Mouse (Mus musculus) hindbrain, embryonic 11.5 days (tissue): Measurements from ENCODE around the gene Vav2. TPM values are rescaled to one million over a fixed set of nuclear protein-coding genes. Genes with fewer than 3 reads are reported as not detected.
A peak's percentile ranks its signal among the peaks of the same experiment; 100 is the strongest.

Source experiments
- ATAC-seq: fragments of 200-750 bp; cut with Nextera tagmentation; 2 replicates; pipeline ENCODE4 v1.8.0; 2017; ENCODE audit warnings: mild to moderate bottlenecking, moderate TSS enrichment, moderate library complexity; ENCODE audit not compliant: low FRiP score
- DNase-seq: peaks from one replicate; pipeline ENCODE4 v3.0.0-alpha.2; 2015; ENCODE audit warnings: low spot score
- H3K27ac ChIP-seq: fragments of 300-500 bp; sonication (generic); 2 replicates; pipeline ENCODE4 v1.5.1; 2014; ENCODE audit warnings: mild to moderate bottlenecking, low read depth, low read length
- H3K27me3 ChIP-seq: fragments of 300-500 bp; sonication (generic); 2 replicates; pipeline ENCODE4 v1.6.1; 2014; ENCODE audit warnings: mild to moderate bottlenecking, low read length, moderate library complexity, mixed read lengths; ENCODE audit not compliant: control insufficient read depth, insufficient read depth
- H3K36me3 ChIP-seq: fragments of 300-500 bp; sonication (generic); 2 replicates; pipeline ENCODE4 v1.6.1; 2014; ENCODE audit warnings: mild to moderate bottlenecking, low read length, moderate library complexity, mixed read lengths; ENCODE audit not compliant: control insufficient read depth, insufficient read depth
- H3K4me1 ChIP-seq: fragments of 300-500 bp; sonication (generic); replicated peaks from 2 replicates; pipeline ENCODE4 v1.6.1; 2014; ENCODE audit warnings: low read length, mixed read lengths; ENCODE audit not compliant: control insufficient read depth, insufficient read depth
- H3K4me2 ChIP-seq: fragments of 300-500 bp; sonication (generic); replicated peaks from 2 replicates; pipeline ENCODE4 v1.6.1; 2014; ENCODE audit warnings: mild to moderate bottlenecking, low read depth, low read length
- H3K4me3 ChIP-seq: fragments of 300-500 bp; sonication (generic); 2 replicates; pipeline ENCODE4 v1.5.1; 2014; ENCODE audit warnings: low read depth, low read length
- H3K9ac ChIP-seq: fragments of 300-500 bp; sonication (generic); 2 replicates; pipeline ENCODE4 v1.6.1; 2014; ENCODE audit warnings: low read depth, low read length
- H3K9me3 ChIP-seq: fragments of 300-500 bp; sonication (generic); 2 replicates; pipeline ENCODE4 v1.6.1; 2016; ENCODE audit warnings: low read length; ENCODE audit not compliant: control insufficient read depth
- WGBS: fragments of 180-500 bp; shearing (Covaris S2); extraction: QIAGEN DNeasy Blood & Tissue Kit; methylation state at CpG from one replicate; pipeline ENCODE4 v1.1.7; 2014; 5-methylcytosine and 5-hydroxymethylcytosine counted together
- polyA plus RNA-seq: library from polyadenylated mRNA; unstranded; fragments of >200 nt; fragmentation: Nextera tagmentation; extraction: Ambion mirVana; gene quantifications from 2 replicates; pipeline ENCODE4 v1.2.1, GENCODE M21; 2014

Gene Vav2
- polyA plus RNA-seq, 1 experiment from 2014 or later, result 12.9 TPM

DNA sequence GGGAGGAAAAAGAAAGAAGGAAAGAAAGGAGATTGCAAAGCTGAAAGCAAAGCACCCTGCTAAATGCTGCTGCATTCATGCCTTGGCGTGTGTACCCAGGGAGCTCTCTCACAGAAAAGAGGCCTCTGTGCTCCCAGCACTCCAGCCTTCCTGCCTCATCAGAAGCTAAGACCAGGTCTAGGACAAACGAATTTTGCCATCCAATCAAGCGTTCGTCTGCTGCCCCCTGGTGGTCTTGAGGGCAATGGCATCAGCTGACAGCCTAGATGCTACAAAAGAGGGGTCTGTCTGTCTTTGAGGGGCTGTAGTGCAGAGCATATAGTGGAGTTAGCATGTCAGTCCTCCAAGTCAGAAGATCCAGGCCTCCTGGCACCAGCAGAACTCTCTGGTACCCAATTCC is 1.2 kb upstream of the Vav2 start:
- H3K4me2 ChIP-seq, result no peak overlapping the region
- H3K4me1 ChIP-seq, result peaks cover 10% of the 10 kb centered on the region; the same call in 1 of the 2 replicates
- no peaks in the 10 kb centered on the region for H3K9me3 ChIP-seq
- DNase-seq (peak; percentile 95), ATAC-seq (0 out of 2 replicates have a peak, but pooled peaks have one; percentile 20)
- no peaks in the 10 kb centered on the region for H3K36me3 ChIP-seq
- H3K9ac ChIP-seq, result no peak overlapping the region
- 0 out of 2 replicates have a peak overlapping the region, but pooled peaks have one; percentile 6 for H3K27ac ChIP-seq
- no peak overlapping the region for H3K4me3 ChIP-seq
- 0% methylated on average over 4 of the region's 4 CpGs for WGBS
- no peaks in the 10 kb centered on the region for H3K27me3 ChIP-seq

DNA sequence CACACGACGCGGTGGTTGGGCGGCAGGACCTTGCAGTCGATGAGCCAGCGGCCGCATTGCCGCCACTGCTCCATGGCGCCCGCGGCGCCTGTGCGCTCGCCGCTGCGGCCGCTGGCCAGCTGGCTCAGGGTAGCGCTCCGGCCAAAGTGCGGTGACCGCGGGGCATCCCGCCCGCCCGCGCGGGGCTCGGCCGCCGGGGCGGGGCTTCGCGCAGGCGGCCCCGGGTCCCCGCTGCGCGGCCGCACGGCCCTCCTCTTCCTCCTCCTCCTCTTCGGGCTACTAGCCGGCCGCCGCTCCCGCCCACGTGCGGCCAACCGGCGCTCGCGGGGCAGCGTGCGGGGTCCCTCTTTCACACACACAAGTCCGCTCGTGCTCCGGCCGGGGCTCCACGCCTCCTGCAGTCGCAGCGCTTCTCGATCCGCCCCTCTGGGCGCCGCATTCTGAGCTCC is 403 bp downstream of the Vav2 start:
- ATAC-seq, result peak; percentile 47
- H3K4me1 ChIP-seq, result peaks cover 10% of the 10 kb centered on the region; the same call in 1 of the 2 replicates
- H3K36me3 ChIP-seq, result no peaks in the 10 kb centered on the region
- H3K4me3 ChIP-seq, result peak overlapping the region; percentile 93
- under 1% methylated on average over 59 of the region's 64 CpGs for WGBS
- no peaks in the 10 kb centered on the region for H3K27me3 ChIP-seq
- H3K27ac ChIP-seq, result peak overlapping the region; percentile 92
- peak overlapping the region; percentile 96 for H3K4me2 ChIP-seq
- H3K9ac ChIP-seq, result peak overlapping the region; percentile 98
- DNase-seq, result no peak
- no peaks in the 10 kb centered on the region for H3K9me3 ChIP-seq

DNA sequence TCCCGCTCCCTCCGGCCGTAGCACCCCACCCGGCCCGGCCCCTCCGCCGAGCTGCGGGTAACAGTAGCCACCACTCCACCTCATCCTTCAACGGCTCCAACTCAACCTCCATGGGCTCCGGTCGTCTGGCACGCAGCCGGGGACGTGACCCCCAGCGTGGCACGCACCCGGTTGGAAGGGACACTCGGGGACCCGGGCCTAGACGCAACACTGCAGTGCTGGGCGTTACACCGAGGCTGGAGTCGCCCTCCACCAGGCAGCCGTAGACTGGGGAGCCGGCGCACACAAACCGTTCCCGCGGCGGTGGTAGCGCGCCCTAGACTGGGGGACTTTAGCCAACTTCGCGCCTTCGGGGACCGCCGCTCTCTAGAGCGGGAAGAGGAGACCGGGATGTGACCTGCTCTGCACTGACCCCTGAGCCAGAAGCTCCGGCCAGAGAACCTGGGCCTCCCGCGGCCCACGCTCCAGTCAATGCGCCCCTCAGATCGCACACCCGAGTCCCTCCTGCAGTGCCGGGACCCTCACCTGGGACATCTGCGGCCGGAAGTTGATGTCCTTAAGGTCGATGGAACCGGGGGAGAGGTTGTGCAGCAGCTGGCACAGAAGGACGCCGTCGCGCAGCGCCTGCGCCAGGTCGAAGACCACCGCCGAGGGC is 955 bp downstream of the Vav2 start:
- under 1% methylated on average over 55 of the region's 60 CpGs for WGBS

DNA sequence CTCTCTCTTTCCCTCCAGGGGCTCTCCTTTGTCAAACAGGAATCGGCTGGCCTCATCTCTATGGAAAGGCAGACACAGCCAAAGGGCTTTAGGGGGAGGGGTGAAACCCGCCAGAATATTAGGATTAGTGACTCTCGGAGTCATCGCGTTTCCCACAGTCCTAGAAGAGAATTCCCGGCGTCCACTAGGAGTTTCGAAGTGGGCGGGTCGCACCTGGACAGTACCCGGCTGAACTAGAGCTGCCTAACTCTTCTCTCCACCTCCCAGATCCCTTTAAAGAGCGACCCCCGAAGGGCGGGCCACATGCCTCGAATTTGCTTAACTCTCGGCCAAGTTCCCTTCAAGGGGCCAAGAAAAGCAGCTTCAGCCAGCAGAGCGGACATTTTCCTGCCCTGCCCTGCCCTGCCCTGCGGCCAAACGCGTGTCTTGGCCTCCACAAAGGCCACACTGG is 1.6 kb downstream of the Vav2 start:
- Histone ChIP-seq H3K27me3 (no peaks in the 10 kb centered on the region), H3K4me2 (peak overlapping the region; percentile 96), H3K9me3 (no peaks in the 10 kb centered on the region), H3K9ac (peak overlapping the region; percentile 98), H3K4me1 (peaks cover 10% of the 10 kb centered on the region; the same call in 1 of the 2 replicates), H3K27ac (peak overlapping the region; percentile 92; the same call in 1 of the 2 replicates), H3K36me3 (no peaks in the 10 kb centered on the region), H3K4me3 (peak overlapping the region; percentile 93)
- ATAC-seq (0 out of 2 replicates have a peak, but pooled peaks have one; percentile 8), DNase-seq (peak; percentile 79)
- 0% methylated on average over 20 of the region's 20 CpGs for WGBS

More for the DNA sequence above, 955 bp downstream of the Vav2 start:
- H3K9me3 ChIP-seq, result no peaks in the 10 kb centered on the region
- H3K4me1 ChIP-seq, result peaks cover 10% of the 10 kb centered on the region; the same call in 1 of the 2 replicates
- H3K4me3 ChIP-seq, result peak overlapping the region; percentile 93
- ATAC-seq (peak; percentile 6; the same call in 1 of the 2 replicates), DNase-seq (peak; percentile 74)
- H3K9ac ChIP-seq, result peak overlapping the region; percentile 98
- H3K27me3 ChIP-seq, result no peaks in the 10 kb centered on the region
- H3K36me3 ChIP-seq, result no peaks in the 10 kb centered on the region
- H3K4me2 ChIP-seq, result peak overlapping the region; percentile 96
- peak overlapping the region; percentile 92 for H3K27ac ChIP-seq

DNA sequence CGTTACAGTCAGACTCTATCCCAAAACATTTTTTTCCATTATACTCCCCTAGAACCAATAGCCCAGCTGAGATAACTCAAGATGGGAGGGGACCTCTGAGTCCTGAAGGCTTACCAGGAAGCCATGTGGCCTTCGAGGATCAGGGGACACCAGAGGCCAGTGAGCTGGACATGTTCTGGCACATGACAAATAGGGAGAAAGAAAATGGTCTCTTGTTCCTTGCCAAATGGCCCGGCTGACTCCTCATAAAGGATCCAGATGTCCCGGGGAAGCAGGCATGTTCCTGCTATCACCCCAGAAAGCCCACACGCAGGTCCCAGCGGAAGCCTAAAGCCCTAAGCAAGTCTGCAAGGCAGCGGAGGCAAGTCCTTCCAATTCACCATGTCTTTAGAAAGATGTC is 3.2 kb downstream of the Vav2 start:
- H3K36me3 ChIP-seq, result no peaks in the 10 kb centered on the region
- H3K27me3 ChIP-seq, result no peaks in the 10 kb centered on the region
- no peak overlapping the region; the same call in 1 of the 2 replicates for H3K9ac ChIP-seq
- no peak for DNase-seq
- ATAC-seq, result no peak
- H3K4me1 ChIP-seq, result peaks cover 10% of the 10 kb centered on the region; the same call in 1 of the 2 replicates
- H3K4me2 ChIP-seq, result peak overlapping the region; percentile 96
- WGBS, result 75% methylated on average over 7 of the region's 7 CpGs
- H3K9me3 ChIP-seq, result no peaks in the 10 kb centered on the region
- H3K27ac ChIP-seq, result no peak overlapping the region
- no peak overlapping the region for H3K4me3 ChIP-seq

DNA sequence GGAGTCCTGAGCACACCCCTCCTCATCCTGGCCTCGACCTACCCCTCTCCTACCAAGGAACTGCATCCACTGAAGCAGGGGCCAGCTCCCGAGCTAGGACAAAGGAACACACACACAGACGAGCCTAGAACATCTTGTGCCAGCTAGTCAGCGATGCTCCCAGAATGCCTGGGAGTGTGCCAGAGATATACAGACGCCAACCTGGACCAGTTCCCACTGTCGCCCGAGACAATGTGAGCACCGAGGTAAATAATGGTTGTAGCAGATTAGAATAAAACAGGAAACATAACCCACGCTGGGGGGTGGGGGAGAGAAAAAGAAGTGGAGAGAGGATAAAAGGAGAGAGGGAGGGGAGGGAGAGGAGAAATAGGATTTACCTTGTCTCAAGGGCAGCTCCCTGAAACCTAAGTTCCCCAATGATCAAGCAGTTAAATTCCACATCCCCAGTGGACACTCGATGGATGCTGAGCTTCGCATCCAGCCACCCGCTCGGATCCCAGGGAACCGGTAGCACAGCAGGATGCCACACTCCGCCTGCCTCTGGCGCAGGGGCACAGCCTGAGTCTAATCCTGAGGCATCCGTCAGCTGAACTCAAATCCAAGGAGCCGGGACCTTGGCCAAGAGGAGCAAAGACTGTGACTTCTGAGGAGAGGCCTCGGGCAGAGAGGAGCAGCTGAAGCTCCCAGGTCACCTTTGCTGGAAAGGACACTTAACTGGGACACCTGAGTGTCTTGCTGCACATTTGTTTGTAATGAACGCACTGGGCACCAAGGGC is 5.4 kb downstream of the Vav2 start:
- no peak overlapping the region for H3K4me2 ChIP-seq
- H3K9ac ChIP-seq, result no peak overlapping the region
- no peak for DNase-seq

DNA sequence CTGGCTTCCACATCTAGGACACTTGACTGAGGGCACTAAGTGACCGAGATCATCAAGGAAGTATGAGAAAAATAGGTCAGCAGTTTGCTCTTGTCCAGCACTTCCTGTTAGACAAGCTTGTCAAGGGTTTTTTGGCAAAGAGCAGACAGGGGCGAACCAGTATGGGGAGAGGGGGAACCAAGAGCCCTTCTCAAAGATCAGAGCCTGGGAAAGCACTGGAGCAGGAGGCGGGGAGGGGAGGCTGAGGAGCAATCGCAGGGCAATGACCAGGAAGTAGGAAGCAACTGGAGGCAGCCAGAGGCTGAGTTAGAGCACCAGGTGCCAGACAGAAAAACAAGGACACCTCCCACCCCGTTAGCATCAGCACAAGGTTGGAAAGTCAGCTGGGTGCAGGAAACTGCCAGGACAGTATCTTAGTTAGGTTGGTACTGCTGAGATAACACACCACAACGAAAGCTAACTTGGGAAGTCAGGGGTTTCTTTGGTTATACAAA is 8.2 kb downstream of the Vav2 start:
- Histone ChIP-seq H3K36me3 (no peaks in the 10 kb centered on the region), H3K4me2 (no peak overlapping the region), H3K27ac (no peak overlapping the region), H3K9ac (no peak overlapping the region), H3K9me3 (no peaks in the 10 kb centered on the region), H3K4me3 (no peak overlapping the region), H3K4me1 (peaks cover 33% of the 10 kb centered on the region), H3K27me3 (no peaks in the 10 kb centered on the region)
- no peak for DNase-seq
- no peak for ATAC-seq
- 58% methylated on average over 6 of the region's 6 CpGs for WGBS

More for the DNA sequence above, 5.4 kb downstream of the Vav2 start:
- H3K27ac ChIP-seq, result no peak overlapping the region
- no peaks in the 10 kb centered on the region for H3K27me3 ChIP-seq
- H3K9me3 ChIP-seq, result no peaks in the 10 kb centered on the region
- WGBS, result 85% methylated on average over 20 of the region's 20 CpGs
- peaks cover 15% of the 10 kb centered on the region for H3K4me1 ChIP-seq
- no peak for ATAC-seq
- H3K36me3 ChIP-seq, result no peaks in the 10 kb centered on the region
- no peak overlapping the region for H3K4me3 ChIP-seq

DNA sequence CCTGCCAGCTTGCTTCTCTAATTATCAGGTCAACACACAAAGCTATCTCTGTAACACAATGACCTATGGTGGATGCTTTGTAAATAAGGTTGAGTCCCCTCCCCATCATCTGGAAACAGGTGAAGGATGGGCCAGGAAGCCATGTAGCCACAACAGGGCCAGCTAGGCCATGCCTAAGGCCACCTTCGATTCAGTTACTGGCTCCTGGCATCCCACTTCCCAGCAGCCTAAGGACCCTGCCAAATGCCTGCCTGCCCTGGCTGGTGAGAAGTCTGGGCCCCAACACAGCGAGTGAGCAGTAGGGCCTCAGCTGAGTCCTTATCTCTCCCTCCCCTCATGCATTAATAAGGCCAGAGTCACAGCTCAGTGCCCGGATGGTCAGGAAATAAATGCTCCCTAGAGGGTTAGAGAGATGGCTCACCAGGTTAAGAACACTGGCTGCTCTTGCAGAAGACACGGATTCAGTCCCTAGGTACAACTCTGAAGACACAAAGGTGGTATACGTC is 9.1 kb downstream of the Vav2 start:
- Histone ChIP-seq H3K27me3 (no peaks in the 10 kb centered on the region), H3K27ac (no peak overlapping the region), H3K9ac (no peak overlapping the region), H3K36me3 (no peaks in the 10 kb centered on the region), H3K4me2 (no peak overlapping the region), H3K9me3 (no peaks in the 10 kb centered on the region), H3K4me3 (no peak overlapping the region), H3K4me1 (peaks cover 35% of the 10 kb centered on the region)
- 71% methylated on average over 5 of the region's 5 CpGs for WGBS
- ATAC-seq, result no peak
- DNase-seq, result no peak
